Mouse (Mus musculus): ENCODE data around the gene Nmrk2. TPM values are rescaled to one million over a fixed set of nuclear protein-coding genes. Genes with fewer than 3 reads are reported as not detected.

Gene Nmrk2
- polyA plus RNA-seq, 1 experiment from 2014 or later, result not detected

GRCm38 (mm10) chr10:81216260-81216659, 14.4 kb upstream of the Nmrk2 start:
- 83% methylated on average over 6 of the region's 6 CpGs for WGBS
- H3K9me3 ChIP-seq, result no peaks in the 10 kb centered on the region; the same call in 1 of the 2 replicates
- no peak overlapping the region for H3K9ac ChIP-seq (replicated peaks)
- no peak for ATAC-seq (ENCODE audit: insufficient number of reproducible peaks, insufficient read depth, low FRiP score, low TSS enrichment, low read depth)
- H3K27ac ChIP-seq, result no peak overlapping the region
- H3K36me3 ChIP-seq, result no peaks in the 10 kb centered on the region
- peaks cover 13% of the 10 kb centered on the region for H3K27me3 ChIP-seq
- no peaks in the 10 kb centered on the region for H3K4me1 ChIP-seq (replicated peaks)
- no peak overlapping the region for H3K4me2 ChIP-seq
- H3K4me3 ChIP-seq (replicated peaks), result no peak overlapping the region

- Histone ChIP-seq H3K9ac (replicated peaks) (no peak overlapping the region), H3K4me1 (replicated peaks) (no peaks in the 10 kb centered on the region), H3K4me2 (no peak overlapping the region), H3K36me3 (no peaks in the 10 kb centered on the region), H3K27ac (no peak overlapping the region), H3K4me3 (replicated peaks) (no peak overlapping the region), H3K27me3 (0 out of 2 replicates have a peak, but pooled peaks cover 2% of the 10 kb centered on the region), H3K9me3 (peaks cover 5% of the 10 kb centered on the region)
- no peak for ATAC-seq (ENCODE audit: insufficient number of reproducible peaks, insufficient read depth, low FRiP score, low TSS enrichment, low read depth)
- WGBS, result 94% methylated on average over 5 of the region's 5 CpGs
Observed at GRCm38 (mm10) chr10:81210154-81210553, 8.3 kb upstream of the Nmrk2 start.

GRCm38 (mm10) chr10:81204137-81204536, 2.3 kb upstream of the Nmrk2 start:
- no peaks in the 10 kb centered on the region for H3K36me3 ChIP-seq
- H3K27me3 ChIP-seq, result peaks cover 19% of the 10 kb centered on the region
- no peak for ATAC-seq (ENCODE audit: insufficient number of reproducible peaks, insufficient read depth, low FRiP score, low TSS enrichment, low read depth)
- no peaks in the 10 kb centered on the region for H3K4me1 ChIP-seq (replicated peaks)
- no peak overlapping the region for H3K9ac ChIP-seq (replicated peaks)
- H3K4me2 ChIP-seq, result no peak overlapping the region
- 70% methylated on average over 4 of the region's 4 CpGs for WGBS
- no peak overlapping the region for H3K4me3 ChIP-seq (replicated peaks)
- no peaks in the 10 kb centered on the region for H3K9me3 ChIP-seq
- H3K27ac ChIP-seq, result no peak overlapping the region

GRCm38 (mm10) chr10:81202978-81203720, 1.3 kb upstream of the Nmrk2 start:
- Histone ChIP-seq H3K27ac (no peak overlapping the region), H3K36me3 (no peaks in the 10 kb centered on the region), H3K9ac (replicated peaks) (no peak overlapping the region), H3K4me2 (no peak overlapping the region), H3K4me1 (replicated peaks) (no peaks in the 10 kb centered on the region), H3K4me3 (replicated peaks) (no peak overlapping the region), H3K9me3 (no peaks in the 10 kb centered on the region), H3K27me3 (peaks cover 25% of the 10 kb centered on the region)
- no peak for ATAC-seq (ENCODE audit: insufficient number of reproducible peaks, insufficient read depth, low FRiP score, low TSS enrichment, low read depth)
- 64% methylated on average over 8 of the region's 8 CpGs for WGBS

- Histone ChIP-seq H3K4me2 (no peak overlapping the region), H3K4me3 (replicated peaks) (no peak overlapping the region), H3K9ac (replicated peaks) (0 out of 2 replicates have a peak overlapping the region, but pooled peaks have one; percentile 23), H3K9me3 (no peaks in the 10 kb centered on the region), H3K27me3 (peaks cover 44% of the 10 kb centered on the region), H3K36me3 (no peaks in the 10 kb centered on the region), H3K4me1 (replicated peaks) (no peaks in the 10 kb centered on the region), H3K27ac (no peak overlapping the region)
- no peak for ATAC-seq (ENCODE audit: insufficient number of reproducible peaks, insufficient read depth, low FRiP score, low TSS enrichment, low read depth)
- 73% methylated on average over 20 of the region's 20 CpGs for WGBS
Observed at GRCm38 (mm10) chr10:81200605-81201287, 1.1 kb downstream of the Nmrk2 start.

GRCm38 (mm10) chr10:81200141-81200540, 1.7 kb downstream of the Nmrk2 start:
- no peaks in the 10 kb centered on the region for H3K4me1 ChIP-seq (replicated peaks)
- WGBS, result 86% methylated on average over 13 of the region's 13 CpGs
- no peak overlapping the region for H3K4me3 ChIP-seq (replicated peaks)
- no peak for ATAC-seq (ENCODE audit: insufficient number of reproducible peaks, insufficient read depth, low FRiP score, low TSS enrichment, low read depth)
- no peak overlapping the region for H3K27ac ChIP-seq
- H3K36me3 ChIP-seq, result no peaks in the 10 kb centered on the region
- H3K9me3 ChIP-seq, result no peaks in the 10 kb centered on the region
- peaks cover 47% of the 10 kb centered on the region for H3K27me3 ChIP-seq
- no peak overlapping the region for H3K4me2 ChIP-seq
- peak overlapping the region; percentile 23; the same call in 1 of the 2 replicates for H3K9ac ChIP-seq (replicated peaks)

- Histone ChIP-seq H3K4me1 (replicated peaks) (peaks cover 8% of the 10 kb centered on the region), H3K36me3 (no peaks in the 10 kb centered on the region), H3K4me3 (replicated peaks) (no peak overlapping the region), H3K9ac (replicated peaks) (no peak overlapping the region), H3K27me3 (peaks cover 55% of the 10 kb centered on the region), H3K4me2 (no peak overlapping the region), H3K9me3 (no peaks in the 10 kb centered on the region), H3K27ac (no peak overlapping the region)
- no peak for ATAC-seq (ENCODE audit: insufficient number of reproducible peaks, insufficient read depth, low FRiP score, low TSS enrichment, low read depth)
- 87% methylated on average over 6 of the region's 6 CpGs for WGBS
Observed at GRCm38 (mm10) chr10:81198990-81199389, 2.9 kb downstream of the Nmrk2 start.

- peaks cover 62% of the 10 kb centered on the region for H3K27me3 ChIP-seq
- no peaks in the 10 kb centered on the region for H3K9me3 ChIP-seq
- no peak overlapping the region for H3K4me2 ChIP-seq
- 3% methylated on average over 9 of the region's 9 CpGs for WGBS
- H3K36me3 ChIP-seq, result no peaks in the 10 kb centered on the region
- no peak overlapping the region for H3K9ac ChIP-seq (replicated peaks)
- no peak overlapping the region for H3K27ac ChIP-seq
- H3K4me3 ChIP-seq (replicated peaks), result no peak overlapping the region
- peaks cover 12% of the 10 kb centered on the region for H3K4me1 ChIP-seq (replicated peaks)
- no peak for ATAC-seq (ENCODE audit: insufficient number of reproducible peaks, insufficient read depth, low FRiP score, low TSS enrichment, low read depth)
Observed at GRCm38 (mm10) chr10:81198230-81198629, 3.6 kb downstream of the Nmrk2 start.

GRCm38 (mm10) chr10:81197305-81197704, 4.5 kb downstream of the Nmrk2 start:
- WGBS, result 42% methylated on average over 6 of the region's 6 CpGs
- no peaks in the 10 kb centered on the region for H3K9me3 ChIP-seq
- H3K4me2 ChIP-seq, result no peak overlapping the region
- 0 out of 2 replicates have a peak overlapping the region, but pooled peaks have one; percentile 24 for H3K9ac ChIP-seq (replicated peaks)
- no peak for ATAC-seq (ENCODE audit: insufficient number of reproducible peaks, insufficient read depth, low FRiP score, low TSS enrichment, low read depth)
- no peak overlapping the region for H3K27ac ChIP-seq
- H3K36me3 ChIP-seq, result no peaks in the 10 kb centered on the region
- peaks cover 65% of the 10 kb centered on the region for H3K27me3 ChIP-seq
- H3K4me1 ChIP-seq (replicated peaks), result peaks cover 20% of the 10 kb centered on the region
- H3K4me3 ChIP-seq (replicated peaks), result no peak overlapping the region

- ATAC-seq (ENCODE audit: insufficient number of reproducible peaks, insufficient read depth, low FRiP score, low TSS enrichment, low read depth), result no peak
- Histone ChIP-seq H3K36me3 (0 out of 2 replicates have a peak, but pooled peaks cover under 1% of the 10 kb centered on the region), H3K9me3 (no peaks in the 10 kb centered on the region), H3K27ac (no peak overlapping the region), H3K4me2 (no peak overlapping the region), H3K9ac (replicated peaks) (no peak overlapping the region), H3K27me3 (peaks cover 65% of the 10 kb centered on the region), H3K4me3 (replicated peaks) (no peak overlapping the region), H3K4me1 (replicated peaks) (peaks cover 25% of the 10 kb centered on the region)
- 62% methylated on average over 11 of the region's 11 CpGs for WGBS
Observed at GRCm38 (mm10) chr10:81196470-81197065, 5.3 kb downstream of the Nmrk2 start.

GRCm38 (mm10) chr10:81195300-81195699, 6.6 kb downstream of the Nmrk2 start:
- Histone ChIP-seq H3K4me1 (replicated peaks) (peaks cover 25% of the 10 kb centered on the region), H3K27me3 (peaks cover 65% of the 10 kb centered on the region), H3K27ac (no peak overlapping the region), H3K4me2 (no peak overlapping the region), H3K4me3 (replicated peaks) (no peak overlapping the region), H3K9me3 (no peaks in the 10 kb centered on the region), H3K9ac (replicated peaks) (no peak overlapping the region), H3K36me3 (peaks cover 14% of the 10 kb centered on the region)
- ATAC-seq (ENCODE audit: insufficient number of reproducible peaks, insufficient read depth, low FRiP score, low TSS enrichment, low read depth), result no peak
- WGBS, result 61% methylated on average over 4 of the region's 4 CpGs
